In the genomic region with DNA sequence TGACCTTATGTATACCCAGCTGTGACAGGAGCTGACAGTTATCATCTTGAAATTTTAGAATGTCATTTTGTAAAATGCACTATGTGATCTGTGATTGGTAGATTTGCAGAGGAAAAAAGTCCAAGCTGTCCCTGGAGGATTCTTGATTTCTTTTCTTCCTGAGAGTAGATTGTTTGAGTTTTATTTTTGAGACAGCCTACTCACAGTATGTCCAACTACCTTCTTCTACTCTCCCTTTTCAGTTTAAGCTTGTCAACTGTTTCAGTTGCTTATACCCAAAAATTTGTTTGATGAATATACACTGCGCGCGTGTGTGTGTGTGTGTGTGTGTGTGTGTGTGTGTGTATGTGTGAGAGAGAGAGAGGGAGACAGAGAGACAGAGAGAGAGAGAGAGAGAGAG, we compare ENCODE assay signal across 19 mouse cellular contexts.
"Had no signal": no experiment of that assay in that cellular context is flagged by ENCODE, and none has a peak within 500 bp of the region (broad histone marks: within the 10 kb centered on the region; RNA-seq: fewer than 3 reads in every experiment).

No protein-coding gene starts in this region.

- ATAC-seq: forebrain, embryonic 13.5 days; forebrain, embryonic 14.5 days; forebrain, embryonic 15.5 days; forebrain, embryonic 16.5 days; forebrain, postnatal 0 days had no signal

- DNase-seq: cerebellum, adult 9-10 months; cerebellum, adult 9-11 months; cerebellum, postnatal 10 days; cerebellum, postnatal 14 days; cerebellum, postnatal 25 days; cerebellum, postnatal 36 days; embryo, embryonic 11 days; forebrain, postnatal 0 days; gastrocnemius, adult 2 months; gastrocnemius, postnatal 10 days; gastrocnemius, postnatal 14 days; gastrocnemius, postnatal 25 days; gastrocnemius, postnatal 36 days; heart, adult 18-20 months; heart, adult 2 months had no signal
